Mouse (Mus musculus): ENCODE results near the gene Ppp1cc.

DNA sequence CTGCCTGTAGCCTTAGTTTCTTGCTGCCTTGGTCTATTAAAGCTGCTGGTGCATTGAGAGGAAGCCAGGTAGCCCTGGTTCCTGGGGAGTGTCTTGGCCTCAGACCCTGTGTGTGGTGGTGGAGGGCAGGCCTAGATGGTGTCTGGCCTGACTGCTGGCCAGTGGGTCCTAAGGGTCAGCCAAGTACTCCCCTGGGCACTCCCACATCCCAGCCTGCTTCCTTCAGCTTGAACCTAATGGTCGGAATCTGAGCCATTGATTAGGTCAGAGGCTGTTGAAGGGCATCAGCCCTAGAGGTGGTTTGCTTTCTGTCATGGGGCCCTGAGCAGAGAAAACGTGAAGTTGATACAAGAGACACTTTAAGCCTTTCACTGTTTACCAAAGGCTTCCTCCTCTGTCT lies 17.3 kb downstream of the Ppp1cc start:
- TF ChIP-seq CHD2 (IDR thresholded peaks at IDR 0.05; ENCODE audit: low read depth, low read length) (no peak), MAFK (IDR thresholded peaks at IDR 0.05; ENCODE audit: insufficient read depth, low read depth, low read length) (no peak), HCFC1 (IDR thresholded peaks at IDR 0.05; ENCODE audit: borderline replicate concordance, insufficient read depth, low read length) (no peak), ZNF384 (IDR thresholded peaks at IDR 0.05; ENCODE audit: low read depth, low read length) (no peak)
